Mouse (Mus musculus): ENCODE results near the gene Exoc3l2.
"Not testable (repeated sequence)": the region's sequence is repeated elsewhere in the genome, so short reads cannot be mapped to it uniquely, and the experiment has no call there.

Exoc3l2 gene

DNA sequence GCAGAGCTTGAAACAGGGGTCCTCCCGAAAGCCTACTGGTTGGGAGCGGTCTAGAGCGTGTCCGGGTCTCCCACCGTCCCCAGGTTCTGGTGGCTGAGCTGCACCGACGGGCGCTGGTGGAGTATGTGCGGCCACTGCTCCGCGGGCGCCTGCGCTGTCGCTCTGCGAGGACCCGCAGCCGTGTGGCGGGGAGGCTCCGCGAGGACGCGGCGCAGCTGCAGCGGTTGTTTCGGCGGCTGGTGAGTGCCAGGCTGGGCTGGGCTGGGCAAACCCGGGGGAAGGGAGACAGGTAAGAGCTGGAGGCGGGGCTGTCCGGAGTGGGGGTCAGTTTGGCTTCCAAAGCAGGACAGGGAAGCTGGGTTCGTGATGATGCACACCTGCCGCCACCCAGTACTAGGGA is 26.4 kb downstream of the Exoc3l2 start:
- DNase-seq (ENCODE audit: low spot score in 2 of 2): no peak

DNA sequence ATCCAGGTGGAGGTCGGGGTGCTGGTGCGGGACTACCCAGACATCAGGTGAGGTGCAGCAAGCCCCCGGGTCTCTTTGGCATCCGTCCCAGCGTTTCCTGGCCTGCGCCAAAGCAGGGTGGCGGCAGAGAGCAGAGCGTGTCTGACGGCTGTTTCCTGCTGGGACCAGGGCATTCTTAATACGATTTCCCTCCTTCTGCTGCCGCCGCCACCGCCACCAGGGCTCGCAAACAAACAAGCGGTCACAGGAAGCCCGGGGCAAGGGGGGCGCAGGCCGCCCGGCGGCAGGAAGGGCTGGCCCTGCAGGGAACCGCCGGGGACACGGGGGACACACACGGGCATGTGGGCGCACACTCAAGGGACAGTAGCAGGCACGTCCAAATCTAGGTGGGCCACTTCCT is 28.6 kb downstream of the Exoc3l2 start:
- no peak for DNase-seq (ENCODE audit: low spot score in 2 of 2)

DNA sequence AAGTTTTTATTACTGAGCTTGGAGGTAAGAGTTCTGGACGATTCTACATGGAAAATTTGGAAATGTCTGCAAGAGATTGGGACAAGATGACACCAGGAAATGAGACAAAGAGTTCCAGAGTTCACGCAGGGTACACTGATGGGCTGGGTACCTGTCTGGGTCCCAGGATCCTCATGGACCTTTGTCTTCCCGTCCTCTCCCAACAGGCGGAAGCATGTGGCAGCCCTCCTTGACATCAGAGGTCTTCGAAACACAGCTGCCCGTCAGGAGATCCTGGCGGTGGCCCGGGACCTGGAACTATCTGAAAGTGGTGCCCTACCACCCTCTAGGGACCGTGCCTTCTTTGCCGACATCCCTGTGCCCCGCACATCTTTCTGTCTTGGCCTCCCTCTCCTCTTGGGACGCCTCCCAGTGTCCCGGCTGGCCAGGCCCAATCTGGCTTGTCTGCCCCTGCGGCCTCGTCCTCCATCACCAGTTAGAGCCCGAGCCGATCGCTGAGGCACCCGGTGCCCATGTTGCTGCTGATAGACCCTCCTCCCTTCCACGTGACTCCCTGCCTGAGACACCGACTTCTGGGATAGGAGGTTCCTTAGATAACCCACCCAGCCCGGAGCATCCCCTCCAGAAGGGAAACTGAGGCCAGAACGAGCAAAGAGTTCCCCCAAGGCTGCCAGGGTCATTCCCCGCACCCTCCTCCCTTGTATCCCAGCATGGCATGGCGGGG is 31.8 kb downstream of the Exoc3l2 start:
- DNase-seq (ENCODE audit: low spot score in 2 of 2): no peak

DNA sequence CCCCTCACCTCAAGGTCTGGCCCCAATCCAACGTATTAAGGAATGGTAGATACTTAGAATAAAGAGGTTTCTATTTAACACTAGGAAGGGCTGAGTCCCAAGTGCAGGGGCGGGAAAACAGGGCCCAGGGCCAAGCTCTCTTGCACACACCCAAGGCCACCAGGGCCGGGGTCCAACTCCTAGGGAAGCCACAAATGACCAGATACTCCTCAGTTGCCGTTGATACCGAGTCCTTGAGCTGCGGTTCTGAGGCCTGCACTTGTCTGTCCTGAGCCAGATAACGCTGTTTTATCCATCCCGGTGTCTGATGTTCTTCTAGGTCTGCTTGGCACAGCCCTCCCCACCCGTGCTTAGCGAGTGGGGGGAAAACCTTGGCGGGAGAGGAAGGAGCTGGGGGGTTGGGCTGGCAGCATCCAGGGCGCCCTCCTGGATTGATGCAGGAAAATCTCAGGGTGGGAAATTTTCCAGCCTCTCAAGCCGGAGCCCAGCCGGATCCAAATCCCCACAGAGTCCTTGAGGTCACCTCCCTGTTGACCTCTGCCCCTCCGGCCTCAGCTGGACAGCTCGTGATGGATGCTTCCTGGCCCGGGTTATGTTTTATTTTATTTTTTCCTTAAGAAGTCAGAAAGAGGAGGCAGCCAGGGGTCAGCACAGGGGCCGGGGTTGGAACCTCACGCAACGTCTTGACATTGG is 32.5 kb downstream of the Exoc3l2 start:
- DNase-seq (ENCODE audit: low spot score in 2 of 2): no peak

GRCm38 (mm10) chr7:19496214-19496555 is 33.1 kb downstream of the Exoc3l2 start:
- DNase-seq (ENCODE audit: low spot score in 2 of 2): no peak

DNA sequence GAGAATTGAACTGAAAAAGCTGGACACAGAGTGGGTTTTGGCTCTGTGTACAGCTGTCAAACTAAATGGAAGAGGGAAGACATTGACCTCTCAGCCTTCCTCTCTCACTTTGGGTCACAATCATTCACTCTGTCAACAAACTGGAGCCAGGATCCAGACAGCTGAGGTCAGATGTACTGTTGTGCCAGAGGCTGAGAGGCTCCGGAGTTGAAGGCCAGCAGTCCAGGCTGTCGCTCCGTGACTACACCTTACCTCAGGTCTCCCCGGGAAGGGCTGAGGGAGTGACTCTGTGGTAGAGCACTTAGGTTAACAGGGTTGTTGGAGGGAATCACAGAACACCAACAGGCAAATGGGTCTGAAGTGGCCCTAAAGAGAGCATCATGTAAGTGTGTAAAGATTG is 35.2 kb downstream of the Exoc3l2 start:
- no peak for DNase-seq (ENCODE audit: low spot score in 2 of 2)

- DNase-seq (ENCODE audit: low spot score in 2 of 2): no peak
Measured at GRCm38 (mm10) chr7:19500420-19501363, 37.6 kb downstream of the Exoc3l2 start.

DNA sequence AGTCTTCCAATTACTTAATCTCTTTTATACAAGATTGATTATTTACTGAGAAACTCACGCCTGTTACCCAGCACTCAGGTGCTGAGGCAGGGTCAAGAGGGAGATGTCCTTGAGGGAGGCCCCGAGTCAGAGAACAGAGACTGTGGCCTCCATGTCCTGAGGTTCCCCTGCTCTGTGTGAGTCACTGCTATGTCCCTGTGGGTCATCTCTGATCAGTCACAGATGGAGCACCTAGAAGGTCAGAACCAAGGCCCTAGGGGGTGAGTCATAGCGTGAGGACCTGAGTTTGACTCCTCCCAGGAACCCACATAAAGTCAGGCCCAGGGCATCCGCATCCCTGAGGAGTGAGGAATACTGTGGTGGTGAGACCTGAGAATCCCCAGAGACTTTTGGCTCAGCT is 38.5 kb downstream of the Exoc3l2 start:
- DNase-seq (ENCODE audit: low spot score in 2 of 2): no peak

DNA sequence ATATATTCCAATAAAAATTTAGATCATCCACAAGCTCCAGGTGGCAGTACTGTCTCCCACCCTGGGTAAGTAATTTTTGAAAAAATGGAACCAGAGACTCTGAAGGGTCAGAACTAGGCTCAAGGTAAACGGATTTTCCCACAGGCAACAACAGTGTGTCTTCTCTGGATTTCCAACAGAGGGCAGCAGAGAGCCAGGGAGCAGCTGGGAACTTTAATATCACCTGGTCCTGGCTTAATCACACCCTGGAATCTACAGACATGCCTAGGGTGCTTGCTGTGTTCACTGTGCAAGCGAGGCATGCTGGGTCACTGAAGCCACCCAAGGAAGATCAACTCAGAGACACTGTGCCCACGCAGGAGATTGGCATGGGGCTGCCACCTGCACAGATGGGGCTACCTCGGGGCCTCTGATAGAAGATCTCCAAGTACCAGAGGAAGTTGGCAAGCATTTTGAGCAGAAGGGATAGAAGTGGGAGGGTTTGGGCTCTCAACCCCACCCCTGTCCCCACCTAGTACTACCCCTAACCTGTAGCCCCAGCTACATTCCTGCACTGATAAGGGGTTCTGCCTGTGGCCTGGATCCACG is 40.4 kb downstream of the Exoc3l2 start:
- DNase-seq (ENCODE audit: low spot score in 2 of 2): no peak

DNA sequence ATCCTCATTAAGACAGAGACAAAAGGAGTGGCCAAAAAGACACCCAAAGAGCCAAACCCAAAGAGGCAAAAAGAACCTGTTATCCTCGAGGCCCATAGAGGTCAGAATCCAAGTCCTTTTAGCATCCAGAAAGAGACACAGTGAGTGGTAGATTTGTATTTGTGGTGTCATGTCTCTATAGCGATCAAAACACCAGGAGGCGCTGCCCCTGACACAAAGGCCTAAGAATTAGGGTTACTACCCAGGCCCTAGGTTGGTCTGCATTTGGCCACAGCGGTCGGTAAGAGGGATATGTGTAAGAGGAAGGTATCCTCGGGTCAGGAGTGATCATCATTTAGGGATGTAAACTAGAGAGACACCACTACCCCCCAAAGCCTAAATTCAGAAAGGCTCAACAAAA is 43.2 kb downstream of the Exoc3l2 start:
- no peak for DNase-seq (ENCODE audit: low spot score in 2 of 2)

GRCm38 (mm10) chr7:19506969-19507611 is 44.0 kb downstream of the Exoc3l2 start:
- no peak for DNase-seq (ENCODE audit: low spot score in 2 of 2)

- DNase-seq (ENCODE audit: low spot score in 2 of 2): no peak
Measured at GRCm38 (mm10) chr7:19507612-19507981, 44.5 kb downstream of the Exoc3l2 start.

GRCm38 (mm10) chr7:19508150-19508923 is 45.2 kb downstream of the Exoc3l2 start, which contains the start of the genes Bloc1s3 and Trappc6a:
TSS of gene Bloc1s3 (minus strand) at chr7:19508367.
TSS of gene Trappc6a (plus strand) at chr7:19508395.
- DNase-seq (ENCODE audit: low spot score in 2 of 2): peak; percentile 84 to 95

- DNase-seq (ENCODE audit: low spot score in 2 of 2): no peak
Measured at GRCm38 (mm10) chr7:19508924-19509568, 45.9 kb downstream of the Exoc3l2 start.

DNA sequence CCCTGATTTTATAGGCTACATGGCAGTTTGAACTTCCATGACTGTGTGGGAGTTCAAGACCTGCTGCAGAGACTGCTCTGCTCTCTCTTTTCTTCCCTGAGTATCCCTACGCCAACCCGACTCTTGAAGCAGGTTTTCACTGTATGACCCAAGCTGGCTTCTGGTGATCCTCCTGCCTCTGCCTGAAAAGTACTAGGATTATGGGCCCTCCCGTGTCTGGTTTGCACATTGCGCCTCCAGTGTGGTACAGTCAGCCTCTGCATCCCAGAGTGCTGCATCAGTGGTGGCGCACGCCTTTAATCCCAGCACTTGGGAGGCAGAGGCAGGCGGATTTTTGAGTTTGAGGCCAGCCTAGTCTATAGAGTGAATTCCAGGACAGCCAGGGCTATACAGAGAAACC is 46.7 kb downstream of the Exoc3l2 start:
- no peak for DNase-seq (ENCODE audit: low spot score in 2 of 2)

- DNase-seq (ENCODE audit: low spot score in 2 of 2): not testable (repeated sequence)
Measured at GRCm38 (mm10) chr7:19511934-19512333, 48.8 kb downstream of the Exoc3l2 start.

GRCm38 (mm10) chr7:19512353-19512752 is 49.2 kb downstream of the Exoc3l2 start:
- no peak for DNase-seq (ENCODE audit: low spot score in 2 of 2)

GRCm38 (mm10) chr7:19517652-19518365 is 54.7 kb downstream of the Exoc3l2 start, which contains the start of gene Nkpd1:
TSS of gene Nkpd1 (plus strand) at chr7:19517838.
- no peak for DNase-seq (ENCODE audit: low spot score in 2 of 2)

- DNase-seq (ENCODE audit: low spot score in 2 of 2): no peak
Measured at GRCm38 (mm10) chr7:19520032-19520431, 56.9 kb downstream of the Exoc3l2 start.
